Mouse (Mus musculus): ENCODE data around the gene Ring1. TPM values are rescaled to one million over a fixed set of nuclear protein-coding genes. Genes with fewer than 3 reads are reported as not detected.

Gene Ring1
- polyA plus RNA-seq, 1 experiment from 2014 or later = 24.4 TPM

- Histone ChIP-seq H3K4me3 (replicated peaks) (no peak overlapping the region), H3K9me3 (replicated peaks) (no peaks in the 10 kb centered on the region), H3K4me2 (no peak overlapping the region), H3K27me3 (replicated peaks) (no peaks in the 10 kb centered on the region), H3K27ac (replicated peaks) (no peak overlapping the region), H3K4me1 (peaks cover 50% of the 10 kb centered on the region), H3K36me3 (peaks cover 32% of the 10 kb centered on the region), H3K9ac (replicated peaks) (no peak overlapping the region)
- ATAC-seq (ENCODE audit: low FRiP score) = no peak
- WGBS = 93% methylated on average over 9 of the region's 9 CpGs
Measured at GRCm38 (mm10) chr17:34035517-34035916, 11.0 kb upstream of the Ring1 start.

DNA sequence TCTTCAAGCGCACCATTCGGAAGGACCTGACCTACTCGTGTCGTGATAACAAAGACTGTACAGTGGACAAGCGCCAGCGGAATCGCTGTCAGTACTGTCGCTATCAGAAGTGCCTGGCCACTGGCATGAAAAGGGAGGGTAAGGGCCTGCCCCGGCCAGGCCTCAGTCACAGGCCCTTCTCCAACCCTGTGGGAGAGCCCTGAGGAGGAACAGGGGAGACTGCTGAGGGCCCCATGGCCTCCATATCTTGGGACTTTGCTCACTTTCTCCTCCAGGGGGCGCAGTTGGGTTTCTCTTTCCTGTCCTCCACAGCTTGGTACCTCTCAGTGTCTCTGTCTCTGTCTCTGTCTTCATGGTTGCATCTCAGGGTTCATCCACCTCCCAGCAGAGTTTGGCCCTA is 9.6 kb upstream of the Ring1 start:
- Histone ChIP-seq H3K27me3 (replicated peaks) (no peaks in the 10 kb centered on the region), H3K9ac (replicated peaks) (no peak overlapping the region), H3K4me2 (no peak overlapping the region), H3K4me3 (replicated peaks) (no peak overlapping the region), H3K4me1 (peaks cover 52% of the 10 kb centered on the region), H3K36me3 (peaks cover 44% of the 10 kb centered on the region), H3K9me3 (replicated peaks) (no peaks in the 10 kb centered on the region), H3K27ac (replicated peaks) (no peak overlapping the region)
- ATAC-seq (ENCODE audit: low FRiP score) = no peak
- WGBS = 79% methylated on average over 10 of the region's 10 CpGs

- Histone ChIP-seq H3K36me3 (peaks cover 50% of the 10 kb centered on the region), H3K9ac (replicated peaks) (peak overlapping the region; percentile 93; the same call in 1 of the 2 replicates), H3K4me1 (peaks cover 52% of the 10 kb centered on the region), H3K27ac (replicated peaks) (no peak overlapping the region), H3K9me3 (replicated peaks) (no peaks in the 10 kb centered on the region), H3K27me3 (replicated peaks) (no peaks in the 10 kb centered on the region), H3K4me3 (replicated peaks) (peak overlapping the region; percentile 85), H3K4me2 (peak overlapping the region; percentile 98)
- WGBS = 92% methylated on average over 9 of the region's 9 CpGs
- ATAC-seq (ENCODE audit: low FRiP score) = no peak
Measured at GRCm38 (mm10) chr17:34033441-34033840, 9.0 kb upstream of the Ring1 start.

- H3K27me3 ChIP-seq (replicated peaks) = no peaks in the 10 kb centered on the region
- WGBS = 65% methylated on average over 9 of the region's 9 CpGs
- H3K4me2 ChIP-seq = peak overlapping the region; percentile 98
- H3K4me1 ChIP-seq = peaks cover 52% of the 10 kb centered on the region
- ATAC-seq (ENCODE audit: low FRiP score) = no peak
- H3K36me3 ChIP-seq = peaks cover 49% of the 10 kb centered on the region
- H3K9me3 ChIP-seq (replicated peaks) = no peaks in the 10 kb centered on the region
- H3K9ac ChIP-seq (replicated peaks) = peak overlapping the region; percentile 93
- H3K4me3 ChIP-seq (replicated peaks) = peak overlapping the region; percentile 85
- peak overlapping the region; percentile 100 for H3K27ac ChIP-seq (replicated peaks)
Measured at GRCm38 (mm10) chr17:34032806-34033205, 8.3 kb upstream of the Ring1 start.

- no peaks in the 10 kb centered on the region for H3K9me3 ChIP-seq (replicated peaks)
- H3K27me3 ChIP-seq (replicated peaks) = no peaks in the 10 kb centered on the region
- peak overlapping the region; percentile 93 for H3K9ac ChIP-seq (replicated peaks)
- peaks cover 56% of the 10 kb centered on the region for H3K4me1 ChIP-seq
- peaks cover 43% of the 10 kb centered on the region for H3K36me3 ChIP-seq
- 0% methylated on average over 40 of the region's 48 CpGs for WGBS
- peak overlapping the region; percentile 85 for H3K4me3 ChIP-seq (replicated peaks)
- ATAC-seq (ENCODE audit: low FRiP score) = peak; percentile 9; the same call in 1 of the 2 replicates
- peak overlapping the region; percentile 100 for H3K27ac ChIP-seq (replicated peaks)
- peak overlapping the region; percentile 98 for H3K4me2 ChIP-seq
Measured at GRCm38 (mm10) chr17:34032174-34032632, 7.7 kb upstream of the Ring1 start.

GRCm38 (mm10) chr17:34031465-34032173 is 7.1 kb upstream of the Ring1 start, which contains the start of the genes Slc39a7 and Rxrb:
TSS of gene Slc39a7 (minus strand) at chr17:34031682.
TSS of gene Rxrb (plus strand) at chr17:34031812.
- H3K9ac ChIP-seq (replicated peaks) = peak within 1 kb of the TSS; percentile 93
- H3K9me3 ChIP-seq (replicated peaks) = no peaks in the 10 kb centered on the region
- under 1% methylated on average over 83 of the region's 88 CpGs for WGBS
- H3K4me3 ChIP-seq (replicated peaks) = peak within 1 kb of the TSS; percentile 85
- H3K27ac ChIP-seq (replicated peaks) = peak within 1 kb of the TSS; percentile 100
- peak within 1 kb of the TSS; percentile 98 for H3K4me2 ChIP-seq
- no peaks in the 10 kb centered on the region for H3K27me3 ChIP-seq (replicated peaks)
- ATAC-seq (ENCODE audit: low FRiP score) = peak; percentile 83
- H3K36me3 ChIP-seq = peaks cover 37% of the 10 kb centered on the region
- peaks cover 62% of the 10 kb centered on the region for H3K4me1 ChIP-seq

- Histone ChIP-seq H3K27me3 (replicated peaks) (no peaks in the 10 kb centered on the region), H3K4me2 (peak overlapping the region; percentile 98), H3K9ac (replicated peaks) (peak overlapping the region; percentile 93), H3K27ac (replicated peaks) (peak overlapping the region; percentile 100), H3K9me3 (replicated peaks) (no peaks in the 10 kb centered on the region), H3K4me3 (replicated peaks) (peak overlapping the region; percentile 85), H3K4me1 (peaks cover 69% of the 10 kb centered on the region), H3K36me3 (peaks cover 30% of the 10 kb centered on the region)
- 7% methylated on average over 20 of the region's 20 CpGs for WGBS
- no peak for ATAC-seq (ENCODE audit: low FRiP score)
Measured at GRCm38 (mm10) chr17:34030861-34031326, 6.4 kb upstream of the Ring1 start.

- Histone ChIP-seq H3K27ac (replicated peaks) (peak overlapping the region; percentile 100), H3K36me3 (peaks cover 22% of the 10 kb centered on the region), H3K27me3 (replicated peaks) (no peaks in the 10 kb centered on the region), H3K4me1 (peaks cover 77% of the 10 kb centered on the region), H3K4me3 (replicated peaks) (peak overlapping the region; percentile 85), H3K4me2 (peak overlapping the region; percentile 98), H3K9ac (replicated peaks) (peak overlapping the region; percentile 93), H3K9me3 (replicated peaks) (no peaks in the 10 kb centered on the region)
- no peak for ATAC-seq (ENCODE audit: low FRiP score)
- WGBS = 72% methylated on average over 21 of the region's 21 CpGs
Measured at GRCm38 (mm10) chr17:34029890-34030595, 5.6 kb upstream of the Ring1 start.

GRCm38 (mm10) chr17:34029150-34029889 is 4.8 kb upstream of the Ring1 start:
- H3K4me1 ChIP-seq = peaks cover 78% of the 10 kb centered on the region
- H3K27ac ChIP-seq (replicated peaks) = no peak overlapping the region
- no peak overlapping the region; the same call in 1 of the 2 replicates for H3K9ac ChIP-seq (replicated peaks)
- H3K4me3 ChIP-seq (replicated peaks) = 0 out of 2 replicates have a peak overlapping the region, but pooled peaks have one; percentile 85
- H3K4me2 ChIP-seq = peak overlapping the region; percentile 98
- no peaks in the 10 kb centered on the region for H3K9me3 ChIP-seq (replicated peaks)
- WGBS = 86% methylated on average over 18 of the region's 18 CpGs
- no peaks in the 10 kb centered on the region for H3K27me3 ChIP-seq (replicated peaks)
- H3K36me3 ChIP-seq = peaks cover 20% of the 10 kb centered on the region
- no peak for ATAC-seq (ENCODE audit: low FRiP score)

DNA sequence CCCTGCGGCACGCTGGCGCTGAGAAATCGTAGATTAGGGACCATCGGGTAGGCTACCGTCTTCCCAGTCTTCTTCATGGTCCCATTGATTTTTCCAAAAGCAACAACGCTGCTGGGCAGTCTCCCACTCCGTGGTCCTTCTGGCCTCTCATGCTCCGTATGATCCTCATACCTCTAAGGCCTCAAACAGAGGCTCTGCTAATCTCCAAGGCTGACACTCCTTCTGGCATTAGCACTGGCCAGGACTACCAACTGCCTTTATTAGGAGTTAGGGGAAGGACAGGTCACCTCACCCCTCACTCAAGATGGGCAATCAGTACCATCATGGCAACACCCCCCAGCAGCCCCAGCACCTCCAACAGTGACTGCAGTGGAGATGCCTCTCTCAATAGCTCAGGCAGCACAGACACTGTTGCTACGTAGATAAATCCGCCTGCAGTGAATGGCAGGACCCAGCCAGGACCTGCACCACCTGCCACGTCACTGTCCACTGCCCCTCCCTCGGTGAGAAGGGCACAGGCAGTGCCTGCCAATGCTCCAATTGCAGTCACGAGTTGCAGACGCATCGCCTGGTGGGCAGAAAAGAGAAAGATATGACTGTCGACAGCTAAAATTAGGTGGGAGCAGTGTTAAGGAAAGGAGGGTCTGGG is 4.1 kb upstream of the Ring1 start:
- Histone ChIP-seq H3K27me3 (replicated peaks) (no peaks in the 10 kb centered on the region), H3K36me3 (peaks cover 18% of the 10 kb centered on the region), H3K9me3 (replicated peaks) (no peaks in the 10 kb centered on the region), H3K27ac (replicated peaks) (peak overlapping the region; percentile 98), H3K4me2 (peak overlapping the region; percentile 98), H3K4me3 (replicated peaks) (peak overlapping the region; percentile 64), H3K9ac (replicated peaks) (no peak overlapping the region), H3K4me1 (peaks cover 78% of the 10 kb centered on the region)
- ATAC-seq (ENCODE audit: low FRiP score) = no peak
- 45% methylated on average over 17 of the region's 17 CpGs for WGBS

All from neural tube, embryonic 15.5 days (tissue).